Mouse (Mus musculus) ES-Bruce4 (cell line): ENCODE measurements around the gene Ceacam16. TPM values are rescaled to one million over a fixed set of nuclear protein-coding genes. Genes with fewer than 3 reads are reported as not detected.

ENCODE experiments used
- H3K27ac ChIP-seq: 2 replicates; pipeline ENCODE4 v1.5.1; 2012; ENCODE audit warnings: low read length, inconsistent platforms; ENCODE audit not compliant: insufficient read depth
- H3K27me3 ChIP-seq: 2 replicates; pipeline ENCODE4 v1.6.1; 2012; ENCODE audit warnings: mild to moderate bottlenecking, low read length, inconsistent platforms; ENCODE audit not compliant: control insufficient read depth, poor library complexity, insufficient read depth, severe bottlenecking
- H3K36me3 ChIP-seq: 2 replicates; pipeline ENCODE4 v1.6.1; 2012; ENCODE audit warnings: inconsistent platforms, mild to moderate bottlenecking, low read length, moderate library complexity; ENCODE audit not compliant: control insufficient read depth, poor library complexity, insufficient read depth, severe bottlenecking
- H3K4me1 ChIP-seq: one replicate; pipeline ENCODE4 v1.8.1; 2011; ENCODE audit warnings: low read length; ENCODE audit not compliant: control insufficient read depth, insufficient read depth
- H3K4me3 ChIP-seq: 2 replicates; pipeline ENCODE4 v1.5.1; 2011; ENCODE audit warnings: low read depth, mild to moderate bottlenecking, low read length
- H3K9ac ChIP-seq: 2 replicates; pipeline ENCODE4 v1.6.1; 2012; ENCODE audit warnings: low read depth, mild to moderate bottlenecking, inconsistent platforms; ENCODE audit not compliant: poor library complexity, severe bottlenecking
- H3K9me3 ChIP-seq: replicated peaks from 2 replicates; pipeline ENCODE4 v1.6.1; 2012; ENCODE audit warnings: mild to moderate bottlenecking, low read length, inconsistent platforms; ENCODE audit not compliant: control insufficient read depth, poor library complexity, insufficient read depth, severe bottlenecking
- CTCF ChIP-seq: IDR thresholded peaks from one replicate; pipeline ENCODE4 v1.8.1; 2011; ENCODE audit warnings: low read depth, low read length
- EP300 ChIP-seq: IDR thresholded peaks from 2 replicates; pipeline ENCODE4 v1.6.1; 2011; ENCODE audit warnings: low read depth, low read length; ENCODE audit not compliant: insufficient read depth
- POLR2A ChIP-seq: IDR thresholded peaks from one replicate; pipeline ENCODE4 v1.8.1; 2011; ENCODE audit warnings: low read length; ENCODE audit not compliant: insufficient read depth
- polyA plus RNA-seq: library from polyadenylated mRNA; stranded (reverse); fragments of >200 nt; gene quantifications from 2 replicates; pipeline ENCODE4 v1.2.4, GENCODE M21; 2011; ENCODE audit warnings: low read depth; ENCODE audit not compliant: missing spikeins, insufficient read depth, insufficient read length

Ceacam16 gene
- polyA plus RNA-seq, 1 experiment = not detected

DNA sequence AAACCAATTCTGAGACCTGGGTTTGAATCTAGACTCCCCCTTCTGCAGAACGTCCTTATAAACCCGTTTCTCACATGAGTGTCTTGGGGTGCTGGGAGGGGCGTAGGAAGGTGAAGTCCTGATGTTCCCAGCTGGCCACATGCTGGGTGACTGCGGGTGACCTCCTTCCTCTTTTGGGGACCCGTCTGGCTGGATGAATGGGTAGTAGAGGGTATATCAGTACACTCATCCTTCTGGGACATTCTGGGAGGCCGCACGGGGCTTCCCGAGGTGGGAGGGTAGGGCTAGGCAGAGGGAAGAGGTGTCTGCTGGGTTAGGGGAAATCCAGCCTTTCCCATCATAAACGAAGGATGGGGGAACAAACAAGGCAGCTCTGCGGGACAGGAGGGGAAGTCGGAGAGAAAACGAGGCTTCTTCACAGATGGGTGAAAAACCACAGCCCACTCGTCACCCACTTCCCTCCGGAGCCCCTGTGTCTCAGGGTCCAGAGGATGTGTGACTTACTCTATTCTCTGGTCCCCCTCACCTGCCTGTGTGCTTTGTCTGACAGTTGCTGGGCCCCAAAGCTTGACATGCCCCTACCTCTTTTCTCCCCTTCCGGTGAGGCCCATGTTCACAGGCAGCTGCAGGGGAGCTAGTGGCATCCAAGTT, 16.5 kb downstream of the Ceacam16 start:
- TF ChIP-seq CTCF (no peak), POLR2A (no peak), EP300 (no peak)
- peaks cover 2% of the 10 kb centered on the region for H3K4me1 ChIP-seq
- H3K27ac ChIP-seq = no peak overlapping the region
- H3K4me3 ChIP-seq = no peak overlapping the region
- H3K9me3 ChIP-seq = no peaks in the 10 kb centered on the region
- no peak overlapping the region for H3K9ac ChIP-seq
- no peaks in the 10 kb centered on the region for H3K27me3 ChIP-seq
- H3K36me3 ChIP-seq = no peaks in the 10 kb centered on the region

DNA sequence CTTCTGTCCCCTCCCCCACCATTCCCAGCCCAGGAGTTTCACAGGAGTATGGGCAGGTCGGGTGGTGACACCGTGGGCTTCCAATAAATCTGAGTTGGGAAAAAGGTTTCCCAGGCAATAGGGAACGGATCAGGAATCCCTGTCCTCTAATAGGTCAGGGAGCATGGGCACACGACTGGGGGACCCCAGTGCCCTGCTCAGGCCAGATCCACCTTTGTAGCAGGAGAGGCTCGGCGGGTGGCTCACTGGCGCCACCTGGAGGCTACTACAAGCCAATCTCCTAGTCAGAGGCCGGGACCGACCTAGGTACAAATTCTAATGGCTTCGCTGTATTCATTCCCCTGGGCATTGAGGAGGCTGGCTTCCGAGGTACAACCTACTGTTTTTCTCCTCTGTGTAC, 17.5 kb downstream of the Ceacam16 start:
- no peaks in the 10 kb centered on the region for H3K9me3 ChIP-seq
- no peak overlapping the region for H3K27ac ChIP-seq
- peak; percentile 83 for TF ChIP-seq CTCF
- TF ChIP-seq POLR2A = no peak
- TF ChIP-seq EP300 = no peak
- no peak overlapping the region for H3K4me3 ChIP-seq
- H3K4me1 ChIP-seq = peaks cover 2% of the 10 kb centered on the region
- H3K36me3 ChIP-seq = no peaks in the 10 kb centered on the region
- no peaks in the 10 kb centered on the region for H3K27me3 ChIP-seq
- H3K9ac ChIP-seq = peak overlapping the region; percentile 36; the same call in 1 of the 2 replicates

DNA sequence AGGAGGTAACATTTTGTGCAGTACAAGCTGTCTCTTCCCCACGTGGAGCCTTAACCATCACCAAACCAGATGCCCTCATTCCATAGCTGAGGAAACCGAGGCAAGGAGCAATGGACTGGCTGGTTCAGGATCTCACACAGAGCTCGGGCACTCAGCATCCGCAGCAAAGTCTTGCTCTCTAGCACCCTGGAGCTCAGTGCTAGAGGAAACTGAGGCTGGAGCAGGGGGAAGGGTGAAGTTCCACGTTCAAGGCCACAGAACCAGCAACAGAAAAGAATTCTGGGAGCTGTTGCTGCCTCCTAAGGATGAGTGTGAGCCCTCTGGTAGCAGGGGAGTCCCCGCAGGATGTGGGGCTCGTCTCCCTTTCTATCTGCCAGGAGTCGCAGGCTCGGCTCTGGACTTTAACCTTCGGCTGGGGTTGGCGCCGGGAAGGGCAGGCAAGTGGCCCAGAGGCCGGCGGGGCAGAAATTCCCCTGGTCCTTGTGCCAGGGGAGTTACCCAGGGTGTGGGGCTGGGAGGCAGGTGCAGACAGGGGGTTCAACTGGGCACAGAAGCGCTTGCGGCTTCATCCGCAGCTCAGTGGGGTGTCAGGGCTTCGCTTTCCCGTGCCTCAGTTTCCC, 18.1 kb downstream of the Ceacam16 start:
- Histone ChIP-seq H3K36me3 (no peaks in the 10 kb centered on the region), H3K9me3 (no peaks in the 10 kb centered on the region), H3K4me3 (no peak overlapping the region), H3K4me1 (peaks cover 2% of the 10 kb centered on the region), H3K27me3 (no peaks in the 10 kb centered on the region), H3K9ac (peak overlapping the region; percentile 36; the same call in 1 of the 2 replicates), H3K27ac (no peak overlapping the region)
- no peak for TF ChIP-seq EP300

DNA sequence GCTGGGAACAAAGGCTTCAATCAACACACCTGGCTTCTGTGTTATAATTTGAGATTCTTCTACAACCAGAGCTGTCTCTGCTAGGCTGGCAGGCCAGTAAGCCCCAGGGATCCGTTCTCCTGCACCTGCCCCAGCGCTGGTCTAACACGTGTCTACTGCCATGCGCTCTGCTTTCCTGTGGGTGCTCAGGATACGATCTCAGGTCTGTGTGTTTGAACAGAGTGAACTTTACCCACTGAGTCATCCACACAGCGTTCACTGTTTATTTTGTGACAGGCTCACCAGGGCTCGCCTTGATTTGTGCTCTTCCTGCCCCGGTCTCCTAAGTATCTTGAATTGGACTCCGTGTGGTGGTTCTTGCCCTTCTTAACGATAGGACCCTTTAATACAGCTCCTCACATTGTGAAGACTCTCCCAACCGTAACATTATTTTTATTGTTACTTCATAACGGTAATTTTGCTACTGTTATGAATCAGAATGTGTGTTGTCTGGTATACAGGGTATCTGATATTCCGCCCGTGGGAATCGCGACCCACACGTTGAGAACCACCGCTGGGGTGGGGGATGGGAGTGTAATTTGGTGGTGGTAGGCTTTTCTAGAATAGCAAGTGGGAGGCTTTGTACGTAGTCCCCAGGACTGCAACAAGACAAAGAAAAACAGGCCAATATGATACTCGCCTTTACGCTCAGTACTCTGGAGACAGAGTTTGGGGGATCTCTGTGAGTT, 19.2 kb downstream of the Ceacam16 start:
- H3K36me3 ChIP-seq = no peaks in the 10 kb centered on the region
- no peaks in the 10 kb centered on the region for H3K9me3 ChIP-seq
- H3K27me3 ChIP-seq = no peaks in the 10 kb centered on the region
- TF ChIP-seq POLR2A = no peak
- no peak for TF ChIP-seq EP300
- no peak for TF ChIP-seq CTCF
- no peak overlapping the region for H3K9ac ChIP-seq
- H3K27ac ChIP-seq = no peak overlapping the region
- H3K4me3 ChIP-seq = no peak overlapping the region
- no peaks in the 10 kb centered on the region for H3K4me1 ChIP-seq

DNA sequence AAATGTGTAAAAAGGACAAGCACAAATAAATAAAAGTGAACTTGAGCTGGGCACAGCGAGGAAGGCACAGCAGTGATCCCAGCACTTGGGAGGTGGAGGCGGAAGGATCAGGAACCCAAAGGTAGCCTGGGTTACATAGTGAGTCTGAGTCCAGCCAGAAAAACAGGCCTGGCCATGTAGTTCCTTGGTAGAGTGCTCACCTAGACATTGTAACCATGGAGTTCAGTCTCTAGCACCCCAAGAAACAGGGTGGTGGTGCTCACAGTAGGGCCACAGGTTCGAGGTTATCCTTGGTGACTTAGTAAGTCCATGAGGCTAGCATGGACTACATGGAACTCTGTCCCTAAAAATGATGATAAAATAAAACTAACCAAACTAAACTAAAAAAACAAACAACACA, 20.2 kb downstream of the Ceacam16 start:
- H3K36me3 ChIP-seq = no peaks in the 10 kb centered on the region
- no peaks in the 10 kb centered on the region for H3K27me3 ChIP-seq
- H3K9ac ChIP-seq = no peak overlapping the region
- TF ChIP-seq EP300 (no peak), CTCF (no peak), POLR2A (no peak)
- H3K4me3 ChIP-seq = no peak overlapping the region
- no peaks in the 10 kb centered on the region for H3K4me1 ChIP-seq
- no peak overlapping the region for H3K27ac ChIP-seq
- no peaks in the 10 kb centered on the region for H3K9me3 ChIP-seq

DNA sequence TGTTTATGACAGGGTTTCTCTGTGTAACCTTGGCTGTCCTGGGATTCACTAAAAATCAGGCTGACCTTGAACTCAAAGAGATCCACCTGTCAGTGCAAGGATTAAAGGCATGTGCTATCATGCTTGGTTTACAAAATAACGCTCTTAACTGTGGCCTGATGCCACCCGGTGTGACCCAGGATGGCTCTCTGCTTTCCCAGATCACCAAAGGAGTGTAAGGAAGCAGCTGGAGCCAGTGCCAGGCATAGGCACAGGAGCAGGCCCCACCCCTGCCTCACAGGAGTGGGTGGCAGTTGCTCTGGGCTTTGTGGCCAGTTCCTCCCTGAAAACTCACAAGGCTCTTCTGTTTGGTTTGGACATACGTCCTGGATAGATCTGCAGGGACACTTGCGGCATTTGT, 20.7 kb downstream of the Ceacam16 start:
- no peaks in the 10 kb centered on the region for H3K4me1 ChIP-seq
- no peak overlapping the region for H3K27ac ChIP-seq
- no peak overlapping the region for H3K4me3 ChIP-seq
- no peak overlapping the region for H3K9ac ChIP-seq
- H3K9me3 ChIP-seq = no peaks in the 10 kb centered on the region
- no peaks in the 10 kb centered on the region for H3K36me3 ChIP-seq
- no peaks in the 10 kb centered on the region for H3K27me3 ChIP-seq
- TF ChIP-seq EP300 = no peak
- TF ChIP-seq POLR2A = no peak
- TF ChIP-seq CTCF = no peak
